Mouse (Mus musculus): ENCODE measurements around the gene Lexm.

Gene Lexm

GRCm38 (mm10) chr4:106541491-106541890 lies 75.5 kb downstream of the Lexm start:
- ATAC-seq (ENCODE audit: low TSS enrichment): no peak
